Mouse (Mus musculus) embryonic fibroblast, embryonic 13.5 days (primary cell): ENCODE measurements around the gene Cdh23. TPM values are rescaled to one million over a fixed set of nuclear protein-coding genes. Genes with fewer than 3 reads are reported as not detected.

Experiments used
- H3K27ac ChIP-seq: 2 replicates; pipeline ENCODE4 v1.5.1; 2012; ENCODE audit warnings: low read length, control low read depth, inconsistent platforms; ENCODE audit not compliant: insufficient read depth
- H3K4me1 ChIP-seq: 2 replicates; pipeline ENCODE4 v1.6.1; 2011; ENCODE audit warnings: low read length; ENCODE audit not compliant: control insufficient read depth, insufficient read depth
- H3K4me3 ChIP-seq: 2 replicates; pipeline ENCODE4 v1.5.1; 2011; ENCODE audit warnings: mild to moderate bottlenecking, control low read depth, low read length; ENCODE audit not compliant: insufficient read depth
- CTCF ChIP-seq: IDR thresholded peaks from 2 replicates; pipeline ENCODE4 v1.5.1; 2011; ENCODE audit warnings: mild to moderate bottlenecking, control low read depth, low read length, moderate library complexity, borderline replicate concordance; ENCODE audit not compliant: insufficient read depth
- POLR2A ChIP-seq: IDR thresholded peaks from 2 replicates; pipeline ENCODE4 v1.6.1; 2011; ENCODE audit warnings: low read depth, mild to moderate bottlenecking, control low read depth, low read length, moderate library complexity
- polyA plus RNA-seq: library from polyadenylated mRNA; stranded (reverse); fragments of >200 nt; gene quantifications from 2 replicates; pipeline ENCODE4 v1.2.4, GENCODE M21; 2011; ENCODE audit warnings: low read depth; ENCODE audit not compliant: missing spikeins, insufficient read length

The Cdh23 gene
- polyA plus RNA-seq, 1 experiment, result 0.86 TPM

GRCm38 (mm10) chr10:60350077-60350804, 346.0 kb downstream of the Cdh23 start:
- TF ChIP-seq CTCF (no peak), POLR2A (no peak)
- H3K4me1 ChIP-seq, result peaks cover 25% of the 10 kb centered on the region
- no peak overlapping the region for H3K4me3 ChIP-seq
- peak overlapping the region; percentile 91 for H3K27ac ChIP-seq

GRCm38 (mm10) chr10:60349644-60350043, 346.6 kb downstream of the Cdh23 start:
- Histone ChIP-seq H3K4me1 (peaks cover 25% of the 10 kb centered on the region), H3K27ac (no peak overlapping the region), H3K4me3 (no peak overlapping the region)
- TF ChIP-seq POLR2A (no peak), CTCF (no peak)

DNA sequence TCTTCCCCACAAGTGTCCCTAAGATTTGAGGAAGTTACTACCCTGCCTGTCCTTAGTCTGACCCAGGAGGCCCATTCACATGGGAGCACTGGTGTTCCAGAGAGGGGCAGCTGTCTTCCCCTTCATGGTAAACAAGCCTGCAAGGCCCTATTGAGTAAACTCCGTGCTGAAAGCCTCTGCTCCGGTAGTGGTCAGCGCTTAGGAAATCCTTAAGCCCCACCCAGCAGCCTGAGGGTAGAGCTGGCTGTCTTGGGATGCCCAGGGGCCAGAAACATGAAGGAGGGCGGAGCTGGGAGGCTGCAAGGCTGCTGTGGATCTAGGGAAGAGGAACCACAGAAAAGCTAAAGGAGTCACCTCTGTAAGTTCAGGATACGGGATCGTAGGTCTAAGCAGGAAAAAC, 347.2 kb downstream of the Cdh23 start:
- Histone ChIP-seq H3K27ac (peak overlapping the region; percentile 2; the same call in 1 of the 2 replicates), H3K4me3 (no peak overlapping the region), H3K4me1 (peaks cover 23% of the 10 kb centered on the region)
- TF ChIP-seq POLR2A, result no peak
- no peak for TF ChIP-seq CTCF

DNA sequence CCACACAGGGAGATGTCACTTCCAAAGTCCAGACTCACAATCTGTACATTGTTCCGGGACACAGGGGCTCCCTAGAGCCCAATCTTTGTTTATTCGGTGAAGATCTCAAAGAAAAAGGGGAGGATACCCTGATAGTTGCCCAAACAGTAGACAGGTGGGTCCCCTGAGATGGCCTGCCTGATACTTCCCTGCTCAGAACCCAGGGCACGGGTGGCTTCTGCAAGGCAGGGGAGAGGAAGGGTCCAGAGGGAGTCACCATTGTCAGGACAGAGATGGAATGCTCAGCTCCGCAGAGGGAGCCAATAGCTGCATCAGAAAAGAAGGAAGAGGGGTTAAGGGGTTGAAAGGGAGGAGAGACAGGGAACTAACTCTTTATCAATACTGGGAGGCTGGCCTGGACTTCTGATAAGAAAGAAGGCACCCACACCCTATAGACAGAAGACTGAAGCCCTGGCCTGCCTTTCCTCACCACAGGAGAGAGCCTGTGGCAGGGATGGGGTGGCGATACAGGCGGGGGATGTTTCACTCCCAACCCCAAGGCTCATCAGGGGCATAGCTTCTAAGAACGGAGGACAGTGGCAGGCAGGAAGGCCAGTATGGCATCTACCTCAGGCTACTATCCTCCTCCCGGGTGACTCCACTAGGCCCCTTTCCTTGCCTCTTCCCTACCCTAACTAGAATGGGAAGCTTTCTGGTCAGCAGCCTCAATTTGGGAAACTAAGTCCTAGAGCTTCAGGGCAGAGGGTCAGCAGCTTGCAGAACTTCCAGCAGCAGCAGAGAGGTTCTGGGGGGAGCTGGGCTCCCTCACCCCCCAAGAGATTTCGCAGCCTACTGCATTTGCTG, 348.3 kb downstream of the Cdh23 start:
- Histone ChIP-seq H3K4me1 (peaks cover 14% of the 10 kb centered on the region), H3K27ac (no peak overlapping the region), H3K4me3 (no peak overlapping the region)
- no peak for TF ChIP-seq POLR2A
- TF ChIP-seq CTCF, result no peak

- Histone ChIP-seq H3K4me1 (peaks cover 8% of the 10 kb centered on the region), H3K27ac (no peak within 1 kb of the TSS), H3K4me3 (peak within 1 kb of the TSS; percentile 9; the same call in 1 of the 2 replicates)
Measured at GRCm38 (mm10) chr10:60346701-60347405, 349.4 kb downstream of the Cdh23 start, which contains the start of gene Vsir. Vsir (plus strand) TSS chr10:60346851.

DNA sequence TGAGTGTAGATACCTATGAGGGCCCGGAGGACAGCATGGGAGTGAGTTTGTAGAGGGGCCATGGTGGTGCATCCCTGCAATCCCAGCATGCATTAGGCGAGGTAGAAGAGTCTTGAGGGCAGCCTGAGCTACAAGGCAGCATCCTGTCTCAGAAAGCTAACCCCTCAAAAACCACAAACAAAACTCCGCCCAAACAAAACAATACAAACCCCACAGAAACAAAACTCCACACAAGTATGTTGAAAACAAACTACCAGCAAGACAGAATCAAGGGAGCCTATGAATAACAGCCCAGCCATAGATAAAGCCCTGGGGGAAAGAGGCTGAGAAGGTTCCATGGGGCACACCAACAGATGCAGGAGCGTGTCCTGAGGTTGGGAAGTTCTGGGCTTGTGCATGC, 350.2 kb downstream of the Cdh23 start:
- Histone ChIP-seq H3K27ac (no peak overlapping the region), H3K4me3 (no peak overlapping the region)

More at GRCm38 (mm10) chr10:60346701-60347405, 349.4 kb downstream of the Cdh23 start, which contains the start of gene Vsir:
- TF ChIP-seq CTCF (peak; percentile 43; the same call in 1 of the 2 replicates), POLR2A (0 out of 2 replicates have a peak, but pooled peaks have one; percentile 24)

DNA sequence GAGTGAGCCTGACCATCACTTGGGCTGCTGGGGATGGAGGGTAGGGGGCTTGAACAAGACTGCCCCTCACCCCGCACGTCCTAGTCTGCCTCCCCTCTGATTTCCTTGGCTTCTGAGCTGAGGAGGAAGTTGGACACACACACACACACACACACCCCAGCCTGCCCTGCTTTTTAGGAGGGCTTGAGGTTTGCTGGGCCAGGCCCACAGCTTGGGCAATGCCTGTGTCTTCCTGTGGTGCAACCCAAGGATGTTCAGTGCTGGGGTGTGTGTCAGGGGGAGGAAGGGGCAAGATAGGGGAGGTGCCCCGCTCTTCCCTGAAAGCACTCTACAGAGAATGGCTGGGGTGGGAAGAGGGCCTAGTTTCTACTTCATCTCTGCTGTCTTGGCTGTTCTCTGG, 352.2 kb downstream of the Cdh23 start:
- TF ChIP-seq POLR2A, result no peak
- no peak for TF ChIP-seq CTCF
- Histone ChIP-seq H3K4me1 (no peaks in the 10 kb centered on the region; the same call in 1 of the 2 replicates), H3K4me3 (no peak overlapping the region), H3K27ac (no peak overlapping the region)

More for the DNA sequence above, 350.2 kb downstream of the Cdh23 start:
- TF ChIP-seq CTCF (no peak), POLR2A (no peak)
- peaks cover 1% of the 10 kb centered on the region for H3K4me1 ChIP-seq

DNA sequence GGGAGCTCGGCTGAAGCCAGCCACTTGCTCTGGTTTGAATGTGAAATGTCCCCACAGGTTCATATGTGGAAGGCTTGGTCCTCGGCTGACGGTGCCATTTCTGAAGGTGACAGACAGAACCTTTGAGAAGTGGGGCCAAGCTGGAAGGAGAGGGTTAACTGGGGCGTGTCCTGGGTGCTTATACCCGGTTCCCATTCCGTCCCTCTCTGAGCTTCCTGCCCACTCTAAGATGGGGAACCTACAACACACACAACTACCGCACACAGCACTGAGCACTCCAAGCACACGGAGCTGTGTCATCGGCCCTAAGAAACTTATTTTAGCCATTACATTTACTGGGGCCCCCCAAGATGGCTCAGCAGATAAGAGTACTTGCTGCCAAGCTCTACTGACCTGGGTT, 354.8 kb downstream of the Cdh23 start:
- Histone ChIP-seq H3K4me1 (no peaks in the 10 kb centered on the region), H3K4me3 (no peak overlapping the region), H3K27ac (no peak overlapping the region)
- TF ChIP-seq POLR2A (no peak), CTCF (no peak)

- Histone ChIP-seq H3K4me3 (no peak overlapping the region), H3K27ac (no peak overlapping the region), H3K4me1 (no peaks in the 10 kb centered on the region)
- TF ChIP-seq CTCF, result no peak
- no peak for TF ChIP-seq POLR2A
Measured at GRCm38 (mm10) chr10:60335021-60335420, 361.3 kb downstream of the Cdh23 start.

DNA sequence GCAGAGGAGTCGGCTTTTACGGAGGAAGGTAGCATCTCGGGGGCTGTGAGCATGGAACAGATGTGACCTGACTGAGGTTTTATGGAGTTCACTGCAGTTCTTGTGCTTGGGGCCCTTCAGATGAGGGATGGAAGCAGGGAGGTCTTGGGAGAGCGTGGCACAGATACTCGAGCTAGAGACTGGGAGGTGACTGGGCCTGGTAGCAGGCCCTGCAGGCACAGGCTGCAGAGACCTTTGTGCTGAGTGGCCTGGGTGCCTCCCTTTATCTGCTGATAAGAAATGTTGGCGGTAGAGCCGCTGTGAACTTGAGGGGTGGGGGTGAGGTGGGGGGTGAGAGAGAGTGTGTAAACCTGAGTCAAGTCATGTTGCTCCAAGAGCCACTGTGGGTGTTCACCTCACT, 361.7 kb downstream of the Cdh23 start:
- no peak overlapping the region for H3K4me3 ChIP-seq
- TF ChIP-seq CTCF, result no peak
- no peak for TF ChIP-seq POLR2A
- H3K4me1 ChIP-seq, result no peaks in the 10 kb centered on the region
- no peak overlapping the region for H3K27ac ChIP-seq
